Mouse (Mus musculus) lung, postnatal 4 days (tissue): ENCODE measurements around the gene Cst3.

ENCODE experiments used
- DNase-seq, 2 experiments: peaks; one replicate each; pipeline ENCODE4 v3.0.0; 2021

Cst3 gene

DNA sequence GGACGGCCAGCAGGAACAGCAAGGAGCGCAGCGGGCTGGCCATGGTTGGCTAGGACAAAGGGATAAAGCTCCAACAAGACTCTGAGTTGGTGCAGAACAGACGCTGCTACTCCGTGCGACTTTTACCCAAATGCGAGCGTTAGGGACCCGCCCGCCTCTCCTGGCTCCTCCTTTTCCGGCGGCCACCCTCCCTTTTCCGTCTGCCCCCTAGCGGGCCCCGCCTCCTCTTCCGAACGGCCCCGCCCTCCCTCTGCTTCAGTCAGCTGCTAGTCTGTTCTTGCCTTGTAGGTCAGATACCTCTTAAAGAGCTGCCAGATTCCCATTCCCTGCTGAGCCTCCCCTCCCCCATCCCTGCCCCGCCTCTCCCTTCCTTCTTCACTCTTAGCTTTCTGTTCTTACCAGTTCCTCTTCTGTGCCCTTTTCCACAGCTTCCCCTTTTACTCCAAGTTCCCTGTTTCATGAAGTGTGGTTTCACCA lies at the start of gene Cst3:
Gene Cst3 (minus strand): TSS at position 358 of the 477 bp plus-strand sequence.
- DNase-seq = peak; percentile 96

DNA sequence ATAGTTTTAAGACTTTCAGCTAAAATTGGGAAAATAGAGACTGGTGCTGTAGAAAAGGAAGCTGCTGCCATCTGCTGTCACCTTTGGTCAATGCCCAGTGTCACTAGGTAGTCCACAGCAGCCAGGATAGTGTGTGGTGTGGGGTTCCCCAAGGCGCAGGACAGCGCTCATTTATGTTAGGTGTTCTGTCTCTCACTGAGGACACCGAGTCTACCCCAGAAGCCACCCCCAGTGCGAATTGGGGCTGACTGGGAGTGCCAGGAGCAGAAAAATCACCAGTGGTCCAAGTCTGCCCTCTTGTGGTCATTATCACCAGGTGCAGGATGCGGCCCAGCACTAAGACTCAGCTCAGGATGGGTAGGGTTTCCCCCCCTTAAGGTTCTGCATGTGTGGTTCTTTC lies 26.8 kb upstream of the Cst3 start:
- DNase-seq = peak; percentile 47 to 74

DNA sequence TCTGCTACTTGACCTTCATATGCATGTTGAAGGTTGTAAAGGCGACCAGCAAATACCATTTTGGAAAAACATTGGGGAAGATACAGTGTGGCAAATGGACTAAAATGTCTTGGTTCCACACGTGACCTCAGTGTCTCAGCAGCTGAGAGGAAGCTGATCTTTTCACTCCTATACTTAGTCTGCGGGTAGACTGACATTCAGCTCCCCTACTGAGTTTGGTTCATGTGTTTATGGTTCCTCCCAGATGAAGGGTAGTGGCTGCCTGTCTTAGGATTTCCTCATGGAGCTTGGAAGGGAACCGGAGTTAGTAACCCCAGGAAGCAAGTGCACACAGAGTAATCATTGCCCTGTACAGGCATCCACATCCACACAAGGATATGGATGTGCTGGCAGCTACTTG lies 24.8 kb upstream of the Cst3 start:
- no peak for DNase-seq

DNA sequence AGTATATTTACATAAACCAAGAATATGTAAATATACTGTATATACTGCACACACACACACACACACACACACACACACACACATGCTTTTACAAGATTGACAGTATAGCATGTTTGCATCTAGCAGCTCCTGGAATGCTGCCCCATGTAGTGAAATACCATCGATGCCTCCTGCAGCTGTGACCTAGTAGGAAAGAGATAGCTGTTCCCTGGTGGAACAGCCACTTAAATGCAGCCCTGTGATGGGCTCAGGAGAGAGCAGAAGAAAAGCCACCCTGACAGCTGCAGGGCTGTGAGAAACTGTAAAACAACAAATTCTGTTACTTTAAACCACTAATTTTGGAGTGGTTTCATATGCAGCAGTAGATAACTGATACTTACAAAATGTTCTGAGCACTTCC lies 20.7 kb upstream of the Cst3 start:
- DNase-seq = no peak

DNA sequence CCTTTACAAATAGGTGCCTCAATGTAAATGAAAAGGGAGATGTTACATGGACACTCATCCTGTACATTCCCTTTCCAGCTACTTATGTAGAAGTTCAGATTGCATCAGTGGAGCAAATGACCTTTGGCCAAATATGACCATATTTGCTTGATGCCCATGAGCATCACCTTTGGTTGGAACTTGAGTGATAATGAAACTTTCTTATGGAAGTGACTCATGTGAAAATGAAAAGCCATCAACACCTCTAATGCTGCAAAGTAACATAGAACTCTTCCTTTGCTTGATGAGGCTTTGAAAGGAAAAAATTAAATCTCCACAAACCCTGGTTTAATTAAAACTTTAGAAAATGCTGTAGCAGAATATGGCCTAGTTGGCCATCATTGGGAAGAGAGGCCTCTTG lies 17.6 kb upstream of the Cst3 start:
- no peak for DNase-seq

DNA sequence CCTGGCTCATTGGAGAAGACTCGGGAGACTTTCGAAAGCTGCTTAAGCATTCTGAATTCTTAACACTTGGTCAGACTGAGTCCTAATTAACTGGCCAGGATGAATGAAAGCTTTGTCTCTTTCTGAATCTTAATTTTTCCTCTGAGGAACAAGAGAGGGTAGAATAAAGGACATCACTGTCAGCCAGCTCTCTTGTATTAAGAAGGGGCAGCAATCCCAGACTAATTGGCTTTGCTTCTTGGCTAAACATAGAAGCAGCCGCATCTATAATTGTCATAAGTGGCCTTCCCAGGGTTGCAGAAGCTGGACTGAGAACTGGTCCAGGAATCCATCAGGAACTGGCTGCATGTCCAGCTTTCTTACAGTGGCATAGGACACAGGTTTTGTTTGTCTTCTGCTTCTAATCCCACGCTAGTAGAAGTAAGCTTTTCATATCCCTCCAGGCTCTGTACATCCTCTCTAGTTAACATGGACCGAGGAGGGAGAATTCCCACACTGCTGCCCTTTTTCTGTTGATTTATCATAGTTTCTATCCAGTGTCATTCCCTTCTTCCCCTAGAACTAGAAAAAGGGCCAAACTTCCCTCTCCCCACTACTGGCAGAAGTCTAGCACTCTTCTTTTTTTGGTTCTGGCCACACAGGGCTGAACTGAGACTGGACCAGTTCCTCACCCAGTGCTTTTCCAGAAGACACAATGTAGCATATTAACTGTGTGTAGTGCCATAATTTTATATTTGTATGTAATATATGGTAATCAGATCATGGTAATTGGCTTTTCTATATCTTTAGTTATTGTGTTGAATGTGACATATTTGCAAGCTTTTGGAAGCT lies 14.7 kb upstream of the Cst3 start:
- peak in 1 of 2 experiments; percentile 41 for DNase-seq

DNA sequence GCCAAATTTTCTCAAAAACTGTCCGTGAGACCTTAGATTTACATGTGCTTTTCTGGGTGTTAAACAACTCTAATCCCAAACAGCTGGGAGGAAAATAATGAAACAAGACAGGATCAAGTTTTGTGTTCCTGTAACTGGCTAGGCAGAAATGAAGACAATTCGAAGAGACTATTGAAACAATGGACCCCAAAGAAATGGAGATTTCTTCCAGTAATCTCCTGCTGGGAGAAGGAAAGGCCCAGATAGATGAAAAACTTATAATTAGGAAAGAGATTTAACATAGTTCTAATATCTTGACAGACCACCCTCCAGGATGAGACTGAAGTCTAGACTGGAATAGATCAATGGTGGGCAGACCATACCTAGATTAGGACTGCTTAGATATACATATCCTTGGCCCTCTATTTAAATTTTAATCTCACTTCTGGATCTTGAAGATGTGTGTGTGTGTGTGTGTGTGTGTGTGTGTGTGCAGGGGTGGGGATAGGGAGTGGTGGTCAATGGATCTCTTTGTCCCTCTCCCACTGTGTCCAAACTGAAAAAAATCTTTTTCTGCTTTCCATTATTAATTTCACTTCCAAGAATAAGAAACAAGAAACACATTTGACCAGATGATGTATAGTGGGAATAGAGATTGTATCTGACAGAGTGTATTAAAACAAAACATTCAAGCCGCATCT lies 14.0 kb upstream of the Cst3 start:
- DNase-seq = no peak

DNA sequence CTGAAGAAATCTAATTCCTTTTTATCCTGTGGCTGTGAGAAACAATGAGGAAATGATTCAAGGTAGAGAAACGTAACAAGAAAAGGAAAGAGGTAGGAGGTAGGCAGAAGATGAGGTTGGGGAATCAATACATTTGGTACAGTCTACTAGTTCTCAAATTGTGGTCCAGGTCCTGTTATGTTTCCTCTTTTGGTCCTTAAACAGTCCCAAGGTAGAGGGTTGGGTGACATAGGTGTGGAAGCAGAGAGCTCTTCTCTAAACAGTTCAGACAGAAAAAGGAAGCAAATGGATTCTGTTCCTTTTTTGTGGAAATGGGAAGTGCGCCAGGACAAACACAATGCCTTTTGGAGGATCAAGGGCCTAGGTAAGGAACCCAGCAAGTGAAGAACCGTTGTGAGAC lies 13.4 kb upstream of the Cst3 start:
- no peak for DNase-seq

DNA sequence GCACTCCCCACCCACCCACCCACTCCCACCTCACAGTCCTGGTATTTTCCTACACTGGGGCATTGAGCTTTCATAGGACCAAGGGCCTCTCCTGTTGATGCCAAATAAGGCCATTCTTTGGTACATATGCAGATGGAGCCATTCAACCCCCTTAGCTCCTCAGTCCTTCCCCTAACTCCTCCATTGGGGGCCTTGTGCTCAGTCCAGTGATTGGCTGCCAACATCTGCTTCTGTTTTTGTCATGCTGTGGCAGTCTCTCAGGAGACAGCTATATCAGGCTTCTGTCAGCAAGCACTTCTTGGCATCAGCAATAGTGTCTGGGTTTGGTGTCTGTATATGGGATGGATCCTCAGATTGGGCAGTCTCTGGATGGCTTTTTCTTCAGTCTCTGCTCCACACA lies 9.2 kb upstream of the Cst3 start:
- no peak for DNase-seq

DNA sequence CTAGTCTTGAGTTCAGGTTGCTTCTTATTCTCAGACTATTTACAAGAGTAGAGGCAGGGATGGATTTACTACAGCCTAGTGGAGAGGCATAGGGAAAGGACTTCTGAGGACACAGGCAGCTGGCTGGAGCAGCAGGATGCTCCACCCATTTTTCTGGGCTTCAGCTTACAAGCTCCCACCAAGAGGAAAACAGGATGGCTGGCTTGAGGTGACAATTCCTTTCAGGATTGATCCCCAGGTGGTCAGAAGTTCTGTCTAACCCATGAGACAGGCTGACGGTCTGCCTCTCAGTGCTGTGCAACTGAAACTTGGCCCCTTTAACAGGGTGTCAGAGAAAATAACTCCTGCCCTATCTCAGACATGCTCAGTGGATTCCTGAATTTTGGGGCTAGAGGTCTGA lies 3.7 kb upstream of the Cst3 start:
- peak in 1 of 2 experiments; percentile 25 for DNase-seq

DNA sequence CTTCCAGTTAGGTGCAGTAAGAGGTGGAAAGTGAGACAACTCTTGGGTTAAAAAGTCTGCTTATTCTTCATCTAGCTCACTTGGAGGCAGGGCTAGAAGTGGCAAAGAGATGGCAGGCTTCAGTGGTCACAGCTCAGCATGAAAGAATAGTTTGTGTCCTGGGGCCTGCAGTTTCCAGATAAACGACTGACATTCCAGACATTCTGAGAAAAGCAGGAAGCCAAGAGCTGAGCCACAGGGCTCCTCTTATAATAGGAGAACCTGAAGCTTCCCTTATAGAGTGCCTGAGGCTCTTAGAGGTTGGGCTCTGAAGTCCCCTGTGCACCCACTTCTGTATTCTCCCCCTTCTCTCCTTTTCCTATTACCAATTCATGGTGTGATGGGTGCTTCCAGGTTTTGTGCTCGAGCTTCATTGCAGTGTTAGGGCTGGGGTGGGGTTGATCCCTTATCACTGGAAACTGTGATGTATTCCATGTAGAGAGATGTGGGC lies 3.2 kb upstream of the Cst3 start:
- DNase-seq = no peak

DNA sequence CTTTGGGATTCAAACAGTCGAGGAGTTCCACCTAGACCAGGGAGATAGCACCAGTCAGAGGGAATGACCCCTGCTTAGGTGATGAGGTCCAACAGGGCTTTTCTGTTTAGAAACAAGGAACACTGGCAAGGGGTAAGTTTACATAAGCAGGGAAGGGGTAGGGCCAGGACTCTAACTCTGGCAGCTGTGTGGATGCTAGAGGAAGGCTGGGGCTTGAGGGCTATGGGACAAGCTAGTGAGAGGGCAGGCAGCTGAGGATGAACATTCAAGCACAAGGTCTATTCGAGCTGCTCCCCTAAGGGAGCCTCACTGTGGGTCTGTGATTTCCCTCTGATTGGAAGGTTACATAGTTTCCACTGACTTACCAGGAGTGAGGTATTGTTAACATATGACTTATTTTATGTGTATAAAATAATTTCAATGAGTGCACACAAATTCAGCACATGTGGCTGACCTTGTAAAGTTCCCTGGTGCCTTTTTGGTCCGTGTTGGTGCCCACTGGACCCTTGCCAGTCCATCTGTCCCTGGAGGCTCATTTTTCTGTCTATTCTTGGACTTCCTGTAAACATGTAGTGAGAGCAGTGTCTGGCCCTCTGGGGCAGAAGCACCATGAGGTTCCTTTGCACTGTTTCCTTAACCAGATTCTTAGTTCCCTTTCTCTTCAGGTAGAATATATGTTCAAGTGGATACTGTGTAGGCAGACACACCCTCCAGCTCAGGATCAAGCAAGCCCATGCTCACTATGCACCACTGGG lies 1.7 kb upstream of the Cst3 start:
- peak; percentile 40 to 47 for DNase-seq

DNA sequence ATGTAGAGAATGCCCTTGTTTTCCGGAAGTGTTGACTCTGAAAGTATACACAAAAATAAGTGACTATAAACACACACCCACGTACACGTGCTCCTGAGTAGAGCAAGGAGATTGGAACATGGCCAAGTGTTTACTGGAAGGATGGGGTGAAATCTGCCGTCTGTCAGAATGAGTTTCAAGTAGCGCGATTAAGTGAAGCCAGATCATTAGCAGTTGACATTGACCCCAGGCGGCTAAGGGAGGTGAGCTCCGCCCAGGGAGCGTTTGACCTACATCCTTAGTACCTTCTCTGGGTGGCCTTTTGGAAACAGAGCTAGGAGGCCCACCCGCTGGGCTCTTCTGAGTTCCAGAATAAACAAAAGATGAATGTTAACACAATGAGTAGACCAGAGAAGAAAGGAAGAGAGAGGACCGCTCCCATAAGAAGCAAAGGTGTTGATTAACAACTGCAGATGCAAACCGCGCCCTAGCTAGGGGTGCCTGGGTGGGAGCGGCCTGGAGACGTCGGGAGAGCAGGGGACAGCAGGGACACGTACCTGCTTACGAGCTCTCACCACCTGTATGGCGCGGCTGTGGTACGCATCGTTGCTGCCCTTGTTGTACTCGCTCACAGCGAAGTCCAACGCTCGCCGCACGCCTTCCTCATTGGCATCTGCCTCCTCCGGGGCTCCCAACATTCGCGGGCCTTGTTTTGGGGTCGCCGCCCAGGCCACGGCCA lies 716 bp downstream of the Cst3 start:
- DNase-seq = no peak

DNA sequence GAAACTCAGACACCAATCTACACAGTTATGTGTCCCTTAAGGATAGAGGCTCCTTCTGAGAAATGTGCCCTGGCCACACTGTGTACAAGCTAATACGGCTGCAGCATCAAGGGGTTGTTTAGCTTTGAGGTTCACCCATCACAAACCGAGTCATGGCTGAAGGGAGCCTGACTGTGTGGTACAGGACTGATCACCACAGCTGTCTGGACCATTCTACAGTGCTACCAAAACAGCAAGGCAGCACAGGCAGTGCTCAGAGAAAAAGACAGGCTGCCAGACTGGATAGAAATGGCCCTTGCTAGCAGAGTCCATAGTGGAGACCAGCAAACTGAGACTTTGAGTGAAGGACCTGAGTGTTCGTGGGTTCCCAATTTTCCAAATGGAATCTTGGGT lies 1.3 kb downstream of the Cst3 start:
- DNase-seq = no peak

DNA sequence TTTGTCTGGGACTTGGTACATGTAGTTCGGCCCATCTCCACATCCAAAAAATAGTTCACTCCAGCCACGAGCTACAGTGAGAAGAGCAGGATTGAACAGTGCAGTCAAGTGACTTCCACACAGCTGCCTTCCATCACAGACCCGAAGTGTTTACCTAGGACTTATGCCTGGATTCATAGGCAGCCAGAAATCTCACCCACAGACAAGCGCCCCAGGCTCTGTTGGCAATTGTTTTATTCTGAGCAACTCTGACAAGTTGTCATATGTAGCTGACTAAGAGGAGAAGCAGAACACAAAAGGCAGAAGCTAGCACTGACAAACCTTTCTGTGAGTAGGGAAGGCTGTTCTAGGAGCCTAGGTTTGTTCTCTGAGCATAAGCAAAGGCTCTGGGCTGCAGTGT lies 2.6 kb downstream of the Cst3 start:
- peak in 1 of 2 experiments; percentile 30 for DNase-seq

DNA sequence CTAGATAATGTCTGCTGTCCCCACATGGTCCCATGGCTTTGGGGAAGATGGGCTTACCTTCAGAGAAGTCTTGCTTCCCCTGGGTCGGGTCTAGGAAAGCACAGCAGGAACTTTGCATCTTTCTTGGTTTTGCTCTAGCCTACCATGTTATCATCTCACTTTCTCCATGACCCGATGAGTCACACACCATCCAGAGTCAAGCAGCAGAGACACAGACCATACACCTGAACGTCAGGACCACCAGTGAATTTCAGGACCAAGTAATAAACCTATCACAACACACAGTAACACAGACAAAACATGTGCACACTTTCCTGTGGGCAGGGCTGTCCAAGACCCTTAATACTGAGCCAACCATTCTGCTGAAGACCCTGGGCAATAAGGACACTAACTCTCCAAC lies 5.0 kb downstream of the Cst3 start:
- no peak for DNase-seq

DNA sequence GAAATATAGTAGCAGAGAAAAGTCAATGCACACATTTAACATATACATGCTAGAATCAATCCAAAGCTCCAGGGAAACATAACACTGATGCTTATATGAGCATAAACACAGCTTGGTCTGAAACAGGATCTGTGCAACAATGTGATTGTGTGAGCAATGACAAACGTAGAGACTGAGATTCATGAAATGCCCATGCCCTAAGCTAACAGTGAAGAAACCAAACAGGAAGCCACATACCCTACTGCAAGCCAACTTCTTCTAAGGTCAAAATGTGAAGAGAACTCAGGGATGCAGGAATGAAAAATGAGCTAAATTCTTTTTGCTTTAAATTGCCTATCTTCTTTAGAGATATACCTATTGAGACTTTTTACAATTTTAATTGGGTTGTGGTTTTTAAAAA lies 6.5 kb downstream of the Cst3 start:
- no peak for DNase-seq

DNA sequence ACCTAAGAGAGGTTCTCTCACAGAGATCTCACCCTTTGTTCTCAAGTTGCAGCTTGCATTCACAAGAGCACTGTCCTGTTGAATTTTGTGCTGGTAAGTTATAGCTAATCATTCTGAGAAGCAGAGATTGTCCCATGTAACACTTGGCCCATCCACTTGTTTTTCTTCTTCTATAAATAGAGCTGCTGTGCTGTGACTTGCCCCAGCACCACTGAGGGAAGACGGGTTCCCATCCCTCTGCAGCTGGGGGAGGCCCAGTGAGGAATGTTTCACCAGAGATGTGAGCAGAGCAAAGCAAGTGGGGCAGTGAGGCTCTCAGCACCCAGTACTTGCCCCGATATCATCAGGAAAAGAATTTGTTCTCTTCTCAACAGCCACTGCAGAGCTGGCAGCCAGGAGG lies 10.5 kb downstream of the Cst3 start, which contains the start of gene 9230104L09Rik:
Gene 9230104L09Rik (minus strand): TSS at position 73 of the 400 bp plus-strand sequence.
- DNase-seq = peak in 1 of 2 experiments; percentile 29

DNA sequence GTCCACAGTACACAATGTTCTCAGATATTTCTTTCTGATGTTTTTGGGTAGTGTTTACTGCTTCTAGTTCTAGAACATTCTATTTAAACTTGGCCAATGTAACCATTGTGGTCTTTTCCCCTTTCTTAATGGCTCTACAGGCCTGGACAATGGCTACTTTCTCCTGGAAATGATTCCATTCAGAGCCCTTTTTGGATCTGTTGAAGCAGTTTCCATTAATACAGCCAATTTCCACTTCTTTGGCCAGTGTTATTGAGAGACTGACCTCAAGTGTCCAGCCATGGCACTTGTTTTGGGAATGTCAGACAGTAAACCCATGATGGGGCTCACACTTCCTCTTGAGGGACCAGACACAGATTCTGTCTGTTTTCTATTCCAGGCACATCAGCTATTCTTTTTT lies 13.8 kb downstream of the Cst3 start:
- no peak for DNase-seq

DNA sequence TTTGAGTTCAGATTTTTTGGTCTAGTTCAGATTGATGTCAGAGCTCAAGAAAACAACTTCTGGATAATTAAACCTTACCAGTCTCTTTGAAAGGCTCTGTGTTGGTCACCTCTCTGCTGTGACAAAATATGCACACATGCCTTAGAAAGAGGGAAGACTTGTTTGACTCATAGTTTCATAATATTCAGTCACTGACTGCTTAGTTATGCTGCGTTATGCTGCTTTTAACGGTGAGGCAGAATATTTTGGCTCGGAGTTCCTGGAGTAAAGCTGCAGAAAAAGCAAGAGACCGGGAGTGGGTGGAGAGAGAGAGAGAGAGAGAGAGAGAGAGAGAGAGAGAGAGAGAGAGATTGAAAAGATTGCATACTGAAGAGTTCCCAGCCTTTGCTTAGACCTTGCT lies 14.5 kb downstream of the Cst3 start:
- DNase-seq = no peak

DNA sequence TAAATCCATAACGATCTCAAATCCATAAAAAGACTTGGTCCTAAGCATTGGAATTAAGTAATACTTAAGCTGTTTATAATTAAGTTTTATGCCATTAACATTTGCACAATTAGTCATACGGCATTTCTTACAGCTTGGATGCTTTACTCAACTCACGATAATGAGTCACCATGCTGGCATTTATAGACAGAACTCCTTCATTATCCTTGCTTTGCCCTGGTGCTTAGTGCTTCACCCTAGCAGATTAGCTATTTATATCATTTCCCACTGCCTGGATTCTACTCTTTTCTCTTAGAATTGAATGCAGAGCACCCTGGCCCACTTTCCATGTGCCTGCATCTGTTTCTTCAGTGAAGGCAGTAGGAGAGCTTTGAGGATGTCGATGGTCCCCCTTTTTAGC lies 18.0 kb downstream of the Cst3 start:
- no peak for DNase-seq

DNA sequence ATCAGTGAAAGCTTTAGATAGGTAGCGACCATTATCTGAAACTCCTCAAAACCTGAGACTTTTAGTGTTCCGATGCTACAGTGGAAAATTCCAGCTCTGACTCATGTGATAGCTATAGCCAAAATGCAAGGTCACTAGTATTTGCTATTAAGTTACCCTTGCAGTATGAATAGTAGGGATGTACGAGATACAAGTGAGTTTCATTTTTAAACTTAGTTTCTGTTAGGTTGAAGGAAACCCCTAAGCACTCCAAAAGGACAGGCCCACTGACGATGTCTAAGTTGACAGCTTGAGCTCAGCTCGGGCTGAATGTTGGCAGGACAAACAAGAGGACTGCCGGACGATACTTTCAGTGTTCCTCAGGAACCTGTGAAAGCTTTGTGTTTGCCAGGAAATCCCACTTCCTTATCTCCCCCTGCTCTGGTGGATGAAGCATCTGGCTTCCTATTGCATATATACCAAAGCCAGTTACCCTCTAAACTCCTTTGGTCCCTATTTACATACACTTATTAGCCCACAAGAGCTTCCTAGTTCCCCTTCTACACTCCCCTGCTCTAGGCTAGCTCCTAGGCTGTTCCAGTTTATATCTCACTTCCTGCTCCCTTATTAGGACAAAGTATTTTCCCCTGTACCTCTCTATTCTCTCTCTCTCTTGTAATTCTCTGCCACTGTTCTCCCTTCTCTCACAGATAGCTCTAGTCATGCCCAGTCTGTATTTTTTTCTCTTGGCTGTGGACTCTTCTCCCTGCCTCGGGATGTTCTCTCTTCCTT lies 18.7 kb downstream of the Cst3 start:
- DNase-seq = no peak
